Mouse (Mus musculus) heart, adult 2 months (tissue): ENCODE measurements around the gene Ticrr.

Experiments
- CTCF ChIP-seq: fragments of 200-600 bp; IDR thresholded peaks from 2 replicates; pipeline ENCODE4 v1.8.1; 2022; ENCODE audit warnings: antibody characterized with exemption, mild to moderate bottlenecking, moderate library complexity
- EP300 ChIP-seq: fragments of 200-500 bp; IDR thresholded peaks from 2 replicates; pipeline ENCODE4 v1.6.1; 2011; ENCODE audit warnings: low read depth, low read length, control low read depth; ENCODE audit not compliant: insufficient read depth

- peak; percentile 51 for TF ChIP-seq CTCF
- TF ChIP-seq EP300 = no peak
These were observed 19.2 kb downstream of the Ticrr start for GRCm38 (mm10) chr7:79679186-79679585.
